Mouse (Mus musculus): ENCODE measurements around the gene Usp32.

DNA sequence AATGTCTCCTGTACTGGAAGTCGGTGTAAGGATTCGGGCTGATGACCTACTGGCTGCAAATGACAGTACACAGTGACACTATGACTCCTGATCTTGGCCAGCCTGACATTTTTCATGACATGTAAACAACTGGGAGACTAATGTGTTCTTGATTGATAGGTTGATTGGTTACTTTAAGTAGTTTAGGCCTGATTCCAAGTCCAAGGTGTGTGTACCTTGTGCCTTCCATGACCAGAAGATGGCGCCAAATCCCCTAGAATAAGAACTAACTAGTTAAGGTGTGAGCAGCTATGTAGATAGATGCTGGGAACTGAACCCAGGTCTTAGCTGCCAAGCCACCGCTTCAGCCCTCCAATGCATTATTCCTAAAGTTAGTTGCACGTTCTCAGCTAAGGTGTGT lies 44.1 kb upstream of the Usp32 start:
- TF ChIP-seq POLR2A (IDR thresholded peaks at IDR 0.05; ENCODE audit: low read depth, low read length), result no peak
- peak; percentile 53 for TF ChIP-seq CTCF (conservative IDR thresholded peaks at IDR 0.05; ENCODE audit: insufficient read depth, insufficient read length, low read depth, low read length)
